Mouse (Mus musculus) naive thymus-derived CD4-positive, alpha-beta T cell, adult 5 months (primary cell): ENCODE measurements around the gene Gm15114. TPM values are rescaled to one million over a fixed set of nuclear protein-coding genes. Genes with fewer than 3 reads are reported as not detected.

Experiments used
- polyA plus RNA-seq: library from polyadenylated mRNA; unstranded; fragments of 100-300 nt; shearing (Covaris generic); gene quantifications from one replicate; pipeline ENCODE4 v1.2.1, GENCODE M21; 2017

Gene Gm15114
- polyA plus RNA-seq, result not detected

GRCm38 (mm10) chrX:148488649-148489048 lies at the start of gene Gm15114:
Gene Gm15114, plus strand, starts transcription at chrX:148488949.

Other genes with a start within 250 kb of the Gm15114 start
- not detected for gene Gm8334, start 126.2 kb downstream of the Gm15114 start, polyA plus RNA-seq
- not detected for gene Gm15127, start 174.6 kb downstream of the Gm15114 start, polyA plus RNA-seq